Mouse (Mus musculus) erythroblast, embryonic 14.5 days (primary cell): ENCODE data around the gene Slc25a24.

ENCODE experiments used
- GATA1 ChIP-seq: IDR thresholded peaks from 2 replicates; pipeline ENCODE4 v1.6.1; 2012; ENCODE audit warnings: low read length, inconsistent platforms, mixed read lengths
- TAL1 ChIP-seq: IDR thresholded peaks from 3 replicates; pipeline ENCODE4 v1.6.1; 2012; ENCODE audit warnings: low read length, inconsistent platforms, mixed read lengths

DNA sequence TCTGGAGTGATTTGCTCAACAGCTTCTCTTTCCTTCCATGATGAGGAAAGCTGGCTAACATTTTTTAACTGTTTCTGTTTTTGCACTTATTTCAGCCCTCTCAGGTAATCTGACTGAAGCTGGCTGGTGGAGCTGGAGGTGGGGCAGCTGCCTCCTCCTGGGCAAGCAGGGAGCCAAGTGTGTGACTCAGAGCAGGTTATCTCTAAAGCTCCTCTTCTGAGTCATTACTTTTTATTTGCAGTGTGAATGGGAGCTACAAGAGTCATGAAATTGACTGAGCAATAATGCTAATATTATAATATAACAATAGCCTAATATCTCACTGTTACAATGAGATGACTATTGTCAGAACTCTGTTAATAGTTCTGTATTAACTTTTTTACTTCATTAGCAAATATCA lies 5.8 kb upstream of the Slc25a24 start:
- TF ChIP-seq GATA1 (no peak), TAL1 (no peak)
